Mouse (Mus musculus): ENCODE measurements around the gene Nicn1.

- no peak for TF ChIP-seq CTCF (conservative IDR thresholded peaks at IDR 0.05; ENCODE audit: insufficient read depth, insufficient read length, low read depth, low read length)
- no peak for TF ChIP-seq POLR2A (IDR thresholded peaks at IDR 0.05; ENCODE audit: low read depth, low read length)
Measured at GRCm38 (mm10) chr9:108267691-108268090, 22.5 kb upstream of the Nicn1 start.
